Mouse (Mus musculus) cerebellum, adult 9-10 months (tissue): ENCODE measurements around the gene Fgfr1op2.

Source experiments
- DNase-seq: peaks from one replicate; pipeline ENCODE4 v3.0.0; 2022

The Fgfr1op2 gene

GRCm38 (mm10) chr6:146611385-146611784 lies 34.4 kb downstream of the Fgfr1op2 start:
- DNase-seq, result no peak

DNA sequence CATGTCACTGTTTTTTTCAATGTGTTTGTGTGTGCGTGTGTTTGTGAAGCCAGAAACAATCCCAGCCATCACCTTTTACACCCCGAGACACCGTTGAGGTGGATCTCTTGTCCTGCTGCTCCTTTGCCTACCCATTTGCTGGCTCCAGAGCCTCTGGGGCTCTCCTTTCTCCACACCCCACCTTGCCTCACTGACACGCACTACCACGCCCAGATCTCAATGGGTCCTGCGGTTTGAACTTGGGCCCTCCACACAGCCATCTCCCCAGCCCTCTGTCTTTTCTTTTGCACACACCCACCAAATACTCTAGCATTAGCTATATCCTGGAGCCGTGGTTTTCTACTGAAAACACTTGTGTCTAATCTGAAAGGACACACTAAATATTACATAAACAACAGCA lies 34.9 kb downstream of the Fgfr1op2 start:
- no peak for DNase-seq

DNA sequence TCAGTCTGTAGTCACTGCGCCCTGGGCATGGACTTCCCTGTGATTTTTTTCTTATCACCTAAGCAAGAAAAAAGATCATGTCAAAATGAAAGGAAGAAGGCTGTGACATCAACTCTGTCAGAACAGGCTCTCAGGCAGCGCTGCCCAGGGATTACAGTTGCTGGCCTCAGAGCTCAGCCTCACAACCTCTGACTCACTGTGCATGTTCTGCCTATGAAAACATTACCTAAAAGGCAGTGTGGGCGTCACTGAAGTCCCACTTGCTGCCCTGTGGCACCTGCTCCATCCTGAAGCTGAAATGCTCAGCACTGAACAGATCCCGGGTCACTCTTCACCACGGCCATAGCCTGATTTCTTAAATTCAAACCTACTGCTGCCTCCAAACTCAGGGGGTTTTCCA lies 35.7 kb downstream of the Fgfr1op2 start:
- DNase-seq, result no peak

GRCm38 (mm10) chr6:146613907-146614306 lies 36.9 kb downstream of the Fgfr1op2 start:
- DNase-seq, result no peak

DNA sequence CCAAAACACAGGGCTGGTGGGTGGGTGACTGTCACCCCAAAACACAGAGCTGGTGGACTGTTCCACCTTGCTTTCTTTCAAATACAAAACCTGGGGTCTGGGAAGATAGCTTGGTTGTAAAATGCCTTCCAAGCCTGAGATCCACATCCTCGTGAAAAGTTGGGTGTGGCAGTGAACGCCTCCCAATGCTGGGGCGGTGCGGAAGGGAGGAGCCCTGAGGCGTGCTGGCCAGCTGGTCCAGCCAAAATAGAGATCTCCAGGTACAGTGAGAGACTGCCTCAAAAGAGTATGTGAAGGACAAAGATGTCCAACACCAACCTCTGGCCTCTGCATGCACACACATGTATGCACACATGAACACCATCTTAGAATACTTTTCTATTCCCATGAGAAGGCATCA lies 37.5 kb downstream of the Fgfr1op2 start:
- no peak for DNase-seq

GRCm38 (mm10) chr6:146615891-146616290 lies 38.9 kb downstream of the Fgfr1op2 start:
- no peak for DNase-seq

GRCm38 (mm10) chr6:146616670-146617069 lies 39.7 kb downstream of the Fgfr1op2 start:
- DNase-seq, result no peak

DNA sequence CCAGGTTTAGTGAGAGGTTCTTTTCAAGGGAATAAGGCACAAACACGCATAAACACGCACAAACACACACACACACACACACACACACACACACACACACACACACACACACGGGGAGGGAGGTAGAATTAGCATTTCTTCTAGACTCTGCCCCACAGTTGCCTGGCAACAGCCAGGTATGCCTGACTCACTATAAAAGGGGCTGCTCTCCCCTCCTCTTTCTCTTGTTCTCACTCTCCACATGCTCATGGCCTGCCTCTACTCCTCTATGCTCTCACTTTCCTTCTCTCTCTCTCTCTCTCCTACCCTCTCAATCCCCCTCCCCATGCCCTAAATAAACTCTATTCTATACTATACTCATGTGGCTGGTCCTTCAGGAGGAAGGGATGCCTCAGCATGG lies 51.1 kb downstream of the Fgfr1op2 start:
- no peak for DNase-seq

DNA sequence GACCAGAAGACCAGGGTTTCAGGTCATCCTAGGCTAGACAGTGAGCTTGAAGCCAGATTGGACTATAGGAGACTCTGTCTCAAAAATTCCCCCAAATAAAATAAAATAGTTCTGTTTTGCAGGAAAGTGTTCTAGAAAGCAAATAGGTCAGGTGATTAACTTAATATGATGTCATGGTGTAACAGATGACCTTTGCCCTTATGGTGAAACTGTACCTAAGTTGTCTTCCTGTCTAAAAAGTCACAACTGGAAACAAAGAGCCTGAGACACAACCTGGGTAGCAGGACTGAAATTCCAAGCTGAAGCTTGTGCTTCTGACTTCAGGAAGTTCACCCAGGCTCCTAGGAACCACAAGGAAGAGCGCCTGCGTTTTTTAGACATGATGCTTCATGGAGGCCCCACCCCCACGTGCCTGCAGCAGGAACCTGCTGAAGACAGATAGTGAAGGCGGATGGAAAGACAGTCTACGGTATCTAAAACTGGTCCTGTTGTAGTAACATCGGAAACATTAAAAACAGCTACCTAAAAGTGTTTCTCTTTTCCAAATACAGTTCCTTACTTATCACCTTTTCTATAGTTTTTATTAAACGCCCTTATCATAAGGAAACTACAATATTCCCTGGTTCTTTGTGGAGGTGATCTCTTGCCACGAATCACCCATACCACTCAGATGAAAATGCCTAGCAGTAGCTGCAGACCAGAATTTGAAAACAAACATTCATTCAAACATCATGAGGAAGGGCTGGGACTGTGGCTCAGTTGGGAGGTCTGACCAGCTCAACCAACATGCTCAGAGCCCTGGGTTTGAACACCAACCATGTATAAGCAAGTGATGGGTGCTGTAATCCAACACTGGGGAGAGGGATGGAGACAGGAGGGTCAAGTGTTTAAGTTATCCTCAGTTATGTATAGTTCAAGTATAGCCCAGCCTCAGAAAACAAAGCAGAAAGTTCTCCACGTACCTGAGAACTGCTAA lies 53.1 kb downstream of the Fgfr1op2 start:
- no peak for DNase-seq

DNA sequence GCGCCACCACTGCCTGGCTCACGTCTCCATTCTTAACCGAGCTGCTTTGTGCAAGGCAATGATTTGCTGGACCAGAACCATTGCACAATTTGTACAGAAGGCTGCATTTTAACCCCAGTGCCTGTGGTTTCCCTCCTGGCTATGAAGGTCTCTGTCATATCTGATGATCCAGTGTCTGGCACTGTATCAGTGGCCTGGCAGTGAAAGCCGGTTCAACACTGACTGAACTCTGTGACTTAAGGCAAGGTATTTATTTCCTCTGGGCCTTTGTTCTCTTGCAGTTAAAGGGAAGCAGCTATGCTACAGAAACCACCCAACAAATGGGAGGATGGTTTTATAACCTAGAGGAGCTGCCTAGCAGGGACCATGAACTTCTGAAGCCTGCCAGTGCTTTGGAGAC lies 54.0 kb downstream of the Fgfr1op2 start:
- DNase-seq, result no peak

DNA sequence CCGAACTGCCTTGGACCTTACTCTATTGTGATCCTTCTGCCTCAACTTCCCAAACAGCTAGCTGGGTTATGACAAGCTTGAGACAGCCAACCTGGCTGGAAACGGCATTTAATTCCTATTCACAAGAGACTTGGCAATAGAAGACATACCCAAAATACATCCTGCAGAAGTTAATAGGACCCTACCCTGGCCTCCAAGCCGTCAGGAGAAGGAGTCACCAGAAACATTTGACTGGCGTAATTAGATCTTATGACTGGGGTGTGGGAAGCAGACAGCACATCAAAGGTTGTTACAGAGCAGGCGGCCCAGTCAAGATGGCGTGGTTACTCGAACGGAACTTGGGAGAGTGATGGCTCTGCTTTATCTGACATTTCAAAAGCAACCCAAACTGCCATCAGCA lies 54.8 kb downstream of the Fgfr1op2 start:
- DNase-seq, result no peak

GRCm38 (mm10) chr6:146632403-146632802 lies 55.4 kb downstream of the Fgfr1op2 start:
- DNase-seq, result no peak

GRCm38 (mm10) chr6:146633097-146633496 lies 56.1 kb downstream of the Fgfr1op2 start:
- DNase-seq, result no peak

- peak; percentile 47 for DNase-seq
Measured at GRCm38 (mm10) chr6:146633629-146634014, 56.6 kb downstream of the Fgfr1op2 start.

GRCm38 (mm10) chr6:146634015-146634722 lies 57.2 kb downstream of the Fgfr1op2 start:
- peak; percentile 77 for DNase-seq

DNA sequence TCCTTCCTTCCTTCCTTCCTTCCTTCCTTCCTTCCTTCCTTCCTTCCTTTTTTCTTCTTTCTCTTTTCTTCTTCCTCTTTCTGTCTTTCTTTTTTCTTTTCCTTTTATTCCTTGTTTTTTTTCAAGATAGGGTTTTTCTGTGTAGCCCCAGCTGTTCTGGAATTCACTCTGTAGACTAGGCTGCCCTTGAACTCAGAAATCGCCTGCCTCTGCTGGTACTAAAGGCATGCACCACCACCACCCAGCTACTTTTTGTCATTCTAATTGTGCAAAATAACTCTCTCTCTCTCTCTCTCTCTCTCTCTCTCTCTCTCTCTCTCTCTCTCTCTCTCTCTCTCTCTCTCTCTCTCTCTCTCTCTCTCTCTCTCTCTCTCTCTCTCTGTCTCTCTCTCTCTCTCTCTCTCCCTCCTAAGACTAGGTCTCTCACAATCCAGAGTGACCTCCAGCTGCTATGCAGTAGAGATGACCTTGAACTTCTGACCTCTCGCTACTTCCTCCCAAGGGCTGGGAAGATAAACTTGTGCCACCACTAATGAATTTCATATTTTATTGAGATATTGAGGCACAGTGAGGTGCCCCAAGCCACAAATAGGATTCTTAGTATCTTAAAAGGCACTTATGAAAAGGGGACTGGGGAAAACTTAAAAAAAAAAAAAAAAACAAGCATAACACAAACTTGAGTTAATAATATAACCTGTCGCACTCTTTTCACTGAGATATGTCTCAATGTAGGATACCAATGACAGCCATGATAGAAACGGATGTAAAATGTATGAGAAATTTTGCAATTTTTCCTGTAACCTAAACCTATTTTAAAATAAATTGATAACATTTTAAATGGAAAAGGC lies 58.0 kb downstream of the Fgfr1op2 start:
- DNase-seq, result no peak

- DNase-seq, result no peak
Measured at GRCm38 (mm10) chr6:146636482-146636881, 59.5 kb downstream of the Fgfr1op2 start.

DNA sequence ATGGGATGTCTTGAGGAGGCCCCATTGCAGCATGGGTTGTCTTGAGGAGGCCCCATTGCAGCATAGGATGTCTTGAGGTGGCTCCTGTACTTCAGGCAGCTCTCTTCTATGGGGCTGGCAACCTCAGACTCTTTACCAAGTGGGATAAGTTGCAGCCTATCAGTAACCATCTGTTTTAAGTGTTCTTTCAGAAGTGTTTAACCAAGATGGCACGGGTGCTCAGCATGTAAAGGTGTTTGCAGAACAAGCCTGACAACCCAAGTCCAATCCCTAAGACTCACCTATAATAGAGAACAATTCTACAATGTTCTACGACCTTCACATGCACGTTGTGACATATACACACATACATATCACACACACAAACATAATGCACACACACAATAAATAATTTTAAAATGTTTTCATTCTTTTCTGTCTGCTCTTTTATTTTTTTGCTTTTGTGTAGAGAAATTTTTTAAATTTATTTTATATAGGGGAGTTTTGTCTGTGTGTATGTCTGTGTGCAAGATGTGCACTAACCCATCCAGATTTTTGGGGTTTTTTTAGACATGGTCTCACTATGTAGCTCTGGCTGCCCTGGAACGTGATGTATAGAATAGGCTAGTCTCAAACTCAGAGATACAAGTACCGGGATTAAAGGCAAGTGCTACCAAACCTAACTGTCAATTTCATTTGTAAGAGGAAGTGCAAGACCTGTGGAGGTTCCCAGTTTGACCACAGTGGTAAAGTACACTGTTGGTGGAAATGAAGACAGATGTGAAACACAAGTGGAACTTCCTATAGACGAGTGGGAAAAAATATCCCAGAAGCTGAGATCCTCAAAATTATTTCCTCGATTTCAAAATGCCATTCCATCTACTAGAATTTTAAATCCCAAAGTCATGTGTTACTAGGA lies 63.3 kb downstream of the Fgfr1op2 start:
- DNase-seq, result no peak

DNA sequence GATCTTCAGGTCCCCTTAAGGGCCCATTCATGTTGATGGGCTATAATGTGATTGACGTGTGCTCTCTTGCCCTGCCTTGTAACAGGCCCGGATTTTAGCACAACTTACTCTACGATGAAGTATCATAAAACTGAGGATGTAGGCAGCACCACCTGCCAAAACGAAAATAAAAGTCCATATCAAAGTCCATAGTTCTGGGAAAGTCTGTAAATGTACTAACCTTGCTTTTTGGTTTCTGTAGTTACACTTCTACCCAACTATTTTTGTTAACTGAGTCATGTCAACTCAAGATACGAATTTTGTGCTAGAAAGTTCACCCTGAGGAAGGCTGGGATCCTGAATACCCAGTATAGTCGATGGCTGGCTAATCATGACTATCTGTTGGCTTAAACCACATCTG lies 64.0 kb downstream of the Fgfr1op2 start:
- DNase-seq, result no peak

GRCm38 (mm10) chr6:146641621-146642210 lies 64.7 kb downstream of the Fgfr1op2 start:
- DNase-seq, result no peak
